Mouse (Mus musculus): ENCODE data around the gene Skint2. TPM values are rescaled to one million over a fixed set of nuclear protein-coding genes. Genes with fewer than 3 reads are reported as not detected.

Gene Skint2
- total RNA-seq (2021): not detected

- intact Hi-C loops (cut with DNase I): no loop called here
- no peak for DNase-seq (ENCODE audit: low spot score)
Observed at GRCm38 (mm10) chr4:112556894-112557293, at the start of gene Skint2. TSS of gene Skint2 (plus strand) at chr4:112557194.

Other genes with a start within 250 kb of the Skint2 start
- gene Skint9, start 123.2 kb upstream of the Skint2 start, total RNA-seq (2021): not detected
- not detected for gene Skint10, start 217.7 kb downstream of the Skint2 start, total RNA-seq (2021)